Mouse (Mus musculus) lung, embryonic 15.5 days (tissue): ENCODE measurements around the gene Mmel1. TPM values are rescaled to one million over a fixed set of nuclear protein-coding genes. Genes with fewer than 3 reads are reported as not detected.

ENCODE experiments used
- polyA plus RNA-seq: library from polyadenylated mRNA; unstranded; fragments of >200 nt; fragmentation: Nextera tagmentation; extraction: Ambion mirVana; gene quantifications from 2 replicates; pipeline ENCODE4 v1.2.1, GENCODE M21; 2015

Gene Mmel1
- polyA plus RNA-seq, 1 experiment from 2014 or later = 0.26 TPM

Other genes starting within 250 kb of the Mmel1 start
- gene Prdm16, start 232.7 kb upstream of the Mmel1 start, polyA plus RNA-seq = 20.3 and 22.4 TPM in 2 replicates
- not detected in 2 replicates for gene Actrt2, start 201.7 kb upstream of the Mmel1 start, polyA plus RNA-seq
- 0.19 and 0.26 TPM in 2 replicates for gene Ttc34, start 32.1 kb upstream of the Mmel1 start, polyA plus RNA-seq
- gene Fam213b, start 29.6 kb downstream of the Mmel1 start, polyA plus RNA-seq = 36.4 and 41.5 TPM in 2 replicates
- 1.3 and 1.9 TPM in 2 replicates for gene Tnfrsf14, start 59.0 kb downstream of the Mmel1 start, polyA plus RNA-seq
- 0.29 and 0.69 TPM in 2 replicates for gene Hes5, start 91.3 kb downstream of the Mmel1 start, polyA plus RNA-seq
- 48.0 and 51.0 TPM in 2 replicates for gene Pank4, start 94.5 kb downstream of the Mmel1 start, polyA plus RNA-seq
- gene Plch2, start 187.2 kb downstream of the Mmel1 start, polyA plus RNA-seq = 11.1 and 11.2 TPM in 2 replicates
- gene Pex10, start 197.4 kb downstream of the Mmel1 start, polyA plus RNA-seq = 21.1 and 26.2 TPM in 2 replicates
- gene Rer1, start 216.8 kb downstream of the Mmel1 start, polyA plus RNA-seq = 157 and 163 TPM in 2 replicates
- 5.9 and 7.7 TPM in 2 replicates for gene Morn1, start 217.0 kb downstream of the Mmel1 start, polyA plus RNA-seq